Mouse (Mus musculus): ENCODE results near the gene Tmem132d. TPM values are rescaled to one million over a fixed set of nuclear protein-coding genes. Genes with fewer than 3 reads are reported as not detected.

Tmem132d gene
- 0.20 and 0.34 TPM in 2 replicates for polyA plus RNA-seq (2014; fragmentation: Nextera tagmentation; extraction: Ambion mirVana)

GRCm38 (mm10) chr5:128432916-128433315 lies at the start of gene Tmem132d:
Gene Tmem132d (minus strand): TSS chr5:128433077.
- no peaks in the 10 kb centered on the region for H3K36me3 ChIP-seq (ENCODE audit: control insufficient read depth, insufficient read depth, low read length)
- under 1% methylated on average over 38 of the region's 40 CpGs for WGBS
- peaks cover 6% of the 10 kb centered on the region; the same call in 1 of the 2 replicates for H3K4me1 ChIP-seq (ENCODE audit: control insufficient read depth, insufficient read depth, low read length)
- H3K4me3 ChIP-seq (ENCODE audit: low read length): peak within 1 kb of the TSS; percentile 43
- H3K4me2 ChIP-seq (replicated peaks; ENCODE audit: low read depth, low read length): peak within 1 kb of the TSS; percentile 80
- peak; percentile 26; the same call in 1 of the 2 replicates for ATAC-seq (ENCODE audit: low FRiP score, low TSS enrichment)
- peak within 1 kb of the TSS; percentile 34 for H3K9ac ChIP-seq (ENCODE audit: low read depth, low read length)
- peaks cover 59% of the 10 kb centered on the region for H3K27me3 ChIP-seq (ENCODE audit: control insufficient read depth, insufficient read depth, low read length)
- H3K27ac ChIP-seq (ENCODE audit: low read depth, low read length): no peak within 1 kb of the TSS
- H3K9me3 ChIP-seq (ENCODE audit: control insufficient read depth, low read length): no peaks in the 10 kb centered on the region

- Histone ChIP-seq H3K36me3 (ENCODE audit: control insufficient read depth, insufficient read depth, low read length) (no peaks in the 10 kb centered on the region), H3K4me1 (ENCODE audit: control insufficient read depth, insufficient read depth, low read length) (peaks cover 8% of the 10 kb centered on the region; the same call in 1 of the 2 replicates), H3K27me3 (ENCODE audit: control insufficient read depth, insufficient read depth, low read length) (peaks cover 16% of the 10 kb centered on the region), H3K27ac (ENCODE audit: low read depth, low read length) (no peak overlapping the region), H3K9me3 (ENCODE audit: control insufficient read depth, low read length) (no peaks in the 10 kb centered on the region), H3K9ac (ENCODE audit: low read depth, low read length) (no peak overlapping the region), H3K4me3 (ENCODE audit: low read length) (no peak overlapping the region), H3K4me2 (replicated peaks; ENCODE audit: low read depth, low read length) (no peak overlapping the region)
- 85% methylated on average over 6 of the region's 6 CpGs for WGBS
- ATAC-seq (ENCODE audit: low FRiP score, low TSS enrichment): no peak
Observed at GRCm38 (mm10) chr5:128480816-128481215, 47.9 kb upstream of the Tmem132d start.

- 81% methylated on average over 8 of the region's 8 CpGs for WGBS
- no peak overlapping the region for H3K9ac ChIP-seq (ENCODE audit: low read depth, low read length)
- H3K27ac ChIP-seq (ENCODE audit: low read depth, low read length): no peak overlapping the region
- no peaks in the 10 kb centered on the region for H3K9me3 ChIP-seq (ENCODE audit: control insufficient read depth, low read length)
- H3K27me3 ChIP-seq (ENCODE audit: control insufficient read depth, insufficient read depth, low read length): no peaks in the 10 kb centered on the region
- no peak overlapping the region for H3K4me2 ChIP-seq (replicated peaks; ENCODE audit: low read depth, low read length)
- no peak overlapping the region for H3K4me3 ChIP-seq (ENCODE audit: low read length)
- no peak for ATAC-seq (ENCODE audit: low FRiP score, low TSS enrichment)
- no peaks in the 10 kb centered on the region for H3K4me1 ChIP-seq (ENCODE audit: control insufficient read depth, insufficient read depth, low read length)
- no peaks in the 10 kb centered on the region for H3K36me3 ChIP-seq (ENCODE audit: control insufficient read depth, insufficient read depth, low read length)
Observed at GRCm38 (mm10) chr5:128475372-128475771, 42.5 kb upstream of the Tmem132d start.

DNA sequence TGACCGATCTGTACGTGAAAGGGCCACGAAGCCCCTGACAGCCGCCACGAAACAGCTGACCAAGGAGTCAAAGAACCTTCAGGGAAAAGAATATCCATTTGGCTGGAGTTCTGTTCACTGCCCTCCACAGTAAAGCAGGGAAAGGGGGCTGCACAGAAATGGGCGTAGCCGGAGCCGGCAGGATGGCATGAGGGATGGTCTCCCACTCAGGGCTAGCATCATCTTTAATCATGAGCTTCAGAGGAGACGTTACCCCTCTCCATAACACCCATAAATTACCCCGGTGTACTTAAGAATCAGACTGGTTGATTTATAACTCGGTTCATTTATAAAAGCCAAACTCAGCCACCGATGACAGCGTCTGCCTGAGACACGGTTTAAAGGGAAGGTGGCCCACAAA lies 36.9 kb upstream of the Tmem132d start:
- 36% methylated on average over 14 of the region's 14 CpGs for WGBS
- H3K4me2 ChIP-seq (replicated peaks; ENCODE audit: low read depth, low read length): no peak overlapping the region

GRCm38 (mm10) chr5:128464514-128464913 lies 31.6 kb upstream of the Tmem132d start:
- 5% methylated on average over 9 of the region's 9 CpGs for WGBS
- ATAC-seq (ENCODE audit: low FRiP score, low TSS enrichment): no peak
- Histone ChIP-seq H3K36me3 (ENCODE audit: control insufficient read depth, insufficient read depth, low read length) (no peaks in the 10 kb centered on the region), H3K9ac (ENCODE audit: low read depth, low read length) (no peak overlapping the region), H3K4me2 (replicated peaks; ENCODE audit: low read depth, low read length) (no peak overlapping the region), H3K4me3 (ENCODE audit: low read length) (no peak overlapping the region), H3K27me3 (ENCODE audit: control insufficient read depth, insufficient read depth, low read length) (no peaks in the 10 kb centered on the region), H3K9me3 (ENCODE audit: control insufficient read depth, low read length) (no peaks in the 10 kb centered on the region), H3K27ac (ENCODE audit: low read depth, low read length) (no peak overlapping the region), H3K4me1 (ENCODE audit: control insufficient read depth, insufficient read depth, low read length) (peaks cover 3% of the 10 kb centered on the region; the same call in 1 of the 2 replicates)

More for the DNA sequence above, 36.9 kb upstream of the Tmem132d start:
- H3K4me3 ChIP-seq (ENCODE audit: low read length): no peak overlapping the region
- no peak overlapping the region for H3K9ac ChIP-seq (ENCODE audit: low read depth, low read length)
- H3K9me3 ChIP-seq (ENCODE audit: control insufficient read depth, low read length): no peaks in the 10 kb centered on the region
- H3K4me1 ChIP-seq (ENCODE audit: control insufficient read depth, insufficient read depth, low read length): no peaks in the 10 kb centered on the region
- H3K27ac ChIP-seq (ENCODE audit: low read depth, low read length): no peak overlapping the region
- H3K36me3 ChIP-seq (ENCODE audit: control insufficient read depth, insufficient read depth, low read length): no peaks in the 10 kb centered on the region
- ATAC-seq (ENCODE audit: low FRiP score, low TSS enrichment): no peak
- no peaks in the 10 kb centered on the region for H3K27me3 ChIP-seq (ENCODE audit: control insufficient read depth, insufficient read depth, low read length)

- H3K27ac ChIP-seq (ENCODE audit: low read depth, low read length): no peak overlapping the region
- H3K27me3 ChIP-seq (ENCODE audit: control insufficient read depth, insufficient read depth, low read length): no peaks in the 10 kb centered on the region
- no peak overlapping the region for H3K9ac ChIP-seq (ENCODE audit: low read depth, low read length)
- WGBS: 44% methylated on average over 3 of the region's 3 CpGs
- peaks cover 2% of the 10 kb centered on the region; the same call in 1 of the 2 replicates for H3K9me3 ChIP-seq (ENCODE audit: control insufficient read depth, low read length)
- H3K4me3 ChIP-seq (ENCODE audit: low read length): no peak overlapping the region
- H3K4me1 ChIP-seq (ENCODE audit: control insufficient read depth, insufficient read depth, low read length): peaks cover 3% of the 10 kb centered on the region; the same call in 1 of the 2 replicates
- ATAC-seq (ENCODE audit: low FRiP score, low TSS enrichment): no peak
- no peaks in the 10 kb centered on the region for H3K36me3 ChIP-seq (ENCODE audit: control insufficient read depth, insufficient read depth, low read length)
- no peak overlapping the region for H3K4me2 ChIP-seq (replicated peaks; ENCODE audit: low read depth, low read length)
Observed at GRCm38 (mm10) chr5:128460605-128461004, 27.7 kb upstream of the Tmem132d start.

GRCm38 (mm10) chr5:128455732-128456131 lies 22.9 kb upstream of the Tmem132d start:
- H3K36me3 ChIP-seq (ENCODE audit: control insufficient read depth, insufficient read depth, low read length): no peaks in the 10 kb centered on the region
- H3K27ac ChIP-seq (ENCODE audit: low read depth, low read length): no peak overlapping the region
- peaks cover 2% of the 10 kb centered on the region; the same call in 1 of the 2 replicates for H3K9me3 ChIP-seq (ENCODE audit: control insufficient read depth, low read length)
- ATAC-seq (ENCODE audit: low FRiP score, low TSS enrichment): no peak
- no peaks in the 10 kb centered on the region for H3K4me1 ChIP-seq (ENCODE audit: control insufficient read depth, insufficient read depth, low read length)
- WGBS: 77% methylated on average over 12 of the region's 12 CpGs
- H3K27me3 ChIP-seq (ENCODE audit: control insufficient read depth, insufficient read depth, low read length): no peaks in the 10 kb centered on the region
- H3K9ac ChIP-seq (ENCODE audit: low read depth, low read length): no peak overlapping the region
- no peak overlapping the region for H3K4me2 ChIP-seq (replicated peaks; ENCODE audit: low read depth, low read length)
- H3K4me3 ChIP-seq (ENCODE audit: low read length): no peak overlapping the region

DNA sequence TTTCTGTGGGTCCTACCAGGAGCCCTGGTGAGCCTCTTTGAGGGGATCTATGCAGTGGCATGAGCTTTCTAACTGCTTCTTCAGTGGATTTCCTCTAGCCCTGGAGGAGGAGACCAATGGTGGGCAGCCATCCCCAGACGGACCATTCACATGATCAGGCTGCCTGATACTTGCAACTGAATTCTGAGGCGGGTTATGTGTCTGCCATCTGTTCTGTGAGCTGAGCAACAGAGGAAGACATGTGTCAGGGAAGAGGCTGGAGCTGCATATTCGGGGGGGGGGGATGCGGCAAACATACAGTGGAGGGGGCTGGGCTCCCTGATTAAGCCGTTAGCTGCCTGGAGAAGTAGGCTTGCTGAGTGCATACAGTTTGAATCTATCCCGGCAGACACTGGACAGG lies 19.3 kb upstream of the Tmem132d start:
- ATAC-seq (ENCODE audit: low FRiP score, low TSS enrichment): no peak
- Histone ChIP-seq H3K4me1 (ENCODE audit: control insufficient read depth, insufficient read depth, low read length) (no peaks in the 10 kb centered on the region), H3K27me3 (ENCODE audit: control insufficient read depth, insufficient read depth, low read length) (no peaks in the 10 kb centered on the region), H3K36me3 (ENCODE audit: control insufficient read depth, insufficient read depth, low read length) (no peaks in the 10 kb centered on the region), H3K4me2 (replicated peaks; ENCODE audit: low read depth, low read length) (no peak overlapping the region), H3K9me3 (ENCODE audit: control insufficient read depth, low read length) (no peaks in the 10 kb centered on the region), H3K4me3 (ENCODE audit: low read length) (no peak overlapping the region), H3K9ac (ENCODE audit: low read depth, low read length) (no peak overlapping the region), H3K27ac (ENCODE audit: low read depth, low read length) (no peak overlapping the region)
- WGBS: 46% methylated on average over 6 of the region's 6 CpGs

GRCm38 (mm10) chr5:128450808-128451207 lies 17.9 kb upstream of the Tmem132d start:
- no peak for ATAC-seq (ENCODE audit: low FRiP score, low TSS enrichment)
- no peak overlapping the region for H3K4me3 ChIP-seq (ENCODE audit: low read length)
- 0 out of 2 replicates have a peak, but pooled peaks cover 3% of the 10 kb centered on the region for H3K27me3 ChIP-seq (ENCODE audit: control insufficient read depth, insufficient read depth, low read length)
- H3K9ac ChIP-seq (ENCODE audit: low read depth, low read length): no peak overlapping the region
- no peaks in the 10 kb centered on the region for H3K4me1 ChIP-seq (ENCODE audit: control insufficient read depth, insufficient read depth, low read length)
- H3K4me2 ChIP-seq (replicated peaks; ENCODE audit: low read depth, low read length): no peak overlapping the region
- no peaks in the 10 kb centered on the region for H3K9me3 ChIP-seq (ENCODE audit: control insufficient read depth, low read length)
- H3K27ac ChIP-seq (ENCODE audit: low read depth, low read length): no peak overlapping the region
- WGBS: 81% methylated on average over 3 of the region's 3 CpGs
- no peaks in the 10 kb centered on the region for H3K36me3 ChIP-seq (ENCODE audit: control insufficient read depth, insufficient read depth, low read length)

All from kidney, embryonic 14.5 days (tissue).